Mouse (Mus musculus): Measurements from ENCODE around the gene Lman2l. TPM values are rescaled to one million over a fixed set of nuclear protein-coding genes. Genes with fewer than 3 reads are reported as not detected.

The Lman2l gene
- polyA plus RNA-seq, 1 experiment = 33.3 TPM

GRCm38 (mm10) chr1:36465641-36466160 lies 20.6 kb upstream of the Lman2l start:
- Histone ChIP-seq H3K4me1 (ENCODE audit: control insufficient read depth, insufficient read depth, low read length) (no peaks in the 10 kb centered on the region), H3K4me3 (ENCODE audit: insufficient read depth, low read length) (no peak overlapping the region), H3K27ac (ENCODE audit: insufficient read depth, low read length) (no peak overlapping the region)
- no peak for TF ChIP-seq POLR2A (IDR thresholded peaks at IDR 0.05; ENCODE audit: extremely low read depth, insufficient read depth, low read length)
- TF ChIP-seq CTCF (IDR thresholded peaks at IDR 0.05; ENCODE audit: extremely low read depth, insufficient read depth, low read length) = no peak

GRCm38 (mm10) chr1:36461829-36462228 lies 16.8 kb upstream of the Lman2l start:
- Histone ChIP-seq H3K4me3 (ENCODE audit: insufficient read depth, low read length) (no peak overlapping the region), H3K4me1 (ENCODE audit: control insufficient read depth, insufficient read depth, low read length) (no peaks in the 10 kb centered on the region), H3K27ac (ENCODE audit: insufficient read depth, low read length) (no peak overlapping the region)
- no peak for TF ChIP-seq POLR2A (IDR thresholded peaks at IDR 0.05; ENCODE audit: extremely low read depth, insufficient read depth, low read length)

GRCm38 (mm10) chr1:36458169-36458568 lies 13.1 kb upstream of the Lman2l start:
- no peaks in the 10 kb centered on the region for H3K4me1 ChIP-seq (ENCODE audit: control insufficient read depth, insufficient read depth, low read length)
- no peak overlapping the region for H3K27ac ChIP-seq (ENCODE audit: insufficient read depth, low read length)
- H3K4me3 ChIP-seq (ENCODE audit: insufficient read depth, low read length) = no peak overlapping the region
- TF ChIP-seq CTCF (IDR thresholded peaks at IDR 0.05; ENCODE audit: extremely low read depth, insufficient read depth, low read length) (no peak), POLR2A (IDR thresholded peaks at IDR 0.05; ENCODE audit: extremely low read depth, insufficient read depth, low read length) (no peak)

DNA sequence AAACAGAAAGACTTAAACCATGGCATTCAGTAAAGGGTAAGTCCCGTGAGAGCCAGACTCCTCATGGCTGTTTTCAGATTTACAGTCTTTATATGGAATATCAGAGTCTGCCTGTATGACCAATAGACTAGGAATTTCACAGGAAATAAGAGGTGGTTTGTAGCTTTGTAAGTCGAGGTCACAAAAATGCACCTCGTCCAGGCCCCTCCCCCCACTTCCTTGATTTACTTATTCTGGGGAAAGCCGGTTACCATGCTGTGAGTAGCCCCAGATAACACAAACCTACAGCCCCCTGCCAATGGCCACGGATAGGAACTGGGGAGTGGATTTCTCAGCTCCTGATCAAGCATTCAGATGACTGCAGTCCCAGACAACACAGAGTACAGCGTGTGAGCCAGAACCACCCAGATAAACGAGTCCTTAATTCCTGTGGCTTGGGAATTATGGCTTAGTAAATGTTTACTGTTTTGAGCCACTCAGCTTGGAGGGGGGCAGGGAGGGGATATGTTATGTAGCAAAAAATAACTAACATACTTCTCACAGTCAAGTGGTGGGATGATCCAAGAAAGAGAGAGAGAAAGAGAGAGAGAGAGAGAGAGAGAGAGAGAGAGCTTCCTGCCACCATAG lies 12.4 kb upstream of the Lman2l start:
- no peaks in the 10 kb centered on the region for H3K4me1 ChIP-seq (ENCODE audit: control insufficient read depth, insufficient read depth, low read length)
- TF ChIP-seq POLR2A (IDR thresholded peaks at IDR 0.05; ENCODE audit: extremely low read depth, insufficient read depth, low read length) (no peak), CTCF (IDR thresholded peaks at IDR 0.05; ENCODE audit: extremely low read depth, insufficient read depth, low read length) (no peak)
- H3K4me3 ChIP-seq (ENCODE audit: insufficient read depth, low read length) = no peak overlapping the region
- H3K27ac ChIP-seq (ENCODE audit: insufficient read depth, low read length) = no peak overlapping the region

DNA sequence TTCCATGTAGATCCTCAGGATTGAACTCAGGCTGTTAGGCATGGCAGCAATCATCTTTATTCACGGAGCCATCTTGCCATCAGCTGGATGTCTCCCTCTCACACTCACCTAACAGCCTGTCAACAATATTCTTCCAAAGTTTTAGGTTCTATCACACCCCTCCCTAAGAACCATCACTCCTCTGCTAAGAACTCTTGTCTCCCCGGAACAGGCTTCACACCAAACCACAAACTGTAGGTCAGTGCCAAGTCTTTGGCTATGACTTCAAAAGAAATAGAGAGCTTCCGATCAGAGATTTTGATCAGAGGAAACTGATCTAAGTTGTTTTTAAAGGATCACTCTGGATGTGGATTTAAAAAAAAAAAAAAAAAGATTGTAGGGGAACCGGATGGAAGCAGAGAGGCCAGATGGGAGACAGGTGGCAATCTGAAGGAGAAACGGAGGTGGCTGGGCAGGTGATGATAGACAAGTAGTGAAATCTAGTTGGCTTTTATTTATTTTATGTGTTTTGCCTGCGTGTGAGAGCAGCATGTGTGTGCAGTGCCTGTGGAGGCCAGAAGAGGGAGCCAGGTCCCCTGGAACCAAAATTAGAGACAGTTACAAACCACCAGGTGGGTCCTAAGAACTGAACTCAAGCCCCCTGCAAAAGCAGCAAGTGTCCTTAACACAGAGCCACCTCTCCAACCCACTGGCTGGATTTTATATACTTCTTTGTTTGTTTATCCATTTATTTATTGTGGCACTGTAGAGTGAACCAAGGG lies 9.2 kb upstream of the Lman2l start:
- Histone ChIP-seq H3K4me1 (ENCODE audit: control insufficient read depth, insufficient read depth, low read length) (no peaks in the 10 kb centered on the region), H3K4me3 (ENCODE audit: insufficient read depth, low read length) (no peak overlapping the region), H3K27ac (ENCODE audit: insufficient read depth, low read length) (no peak overlapping the region)
- no peak for TF ChIP-seq CTCF (IDR thresholded peaks at IDR 0.05; ENCODE audit: extremely low read depth, insufficient read depth, low read length)
- TF ChIP-seq POLR2A (IDR thresholded peaks at IDR 0.05; ENCODE audit: extremely low read depth, insufficient read depth, low read length) = no peak

DNA sequence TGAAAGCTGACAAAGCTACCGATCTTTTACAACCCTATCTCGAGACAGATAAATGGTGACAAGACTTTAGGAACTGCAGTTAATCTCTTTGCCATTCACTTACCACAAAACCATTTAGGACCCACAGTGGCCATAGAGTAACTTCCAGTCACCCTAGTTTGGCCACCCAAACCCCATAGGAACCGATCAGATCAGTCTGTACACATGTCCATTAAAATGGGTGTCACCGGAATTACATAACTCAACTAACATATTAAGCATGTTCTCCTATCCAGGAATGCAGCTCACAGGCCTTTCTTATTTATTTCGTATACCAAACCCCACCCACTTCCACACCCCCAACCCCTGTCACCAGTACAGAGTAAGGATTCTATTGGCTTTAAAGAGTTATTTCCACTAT lies 1.8 kb upstream of the Lman2l start:
- TF ChIP-seq CTCF (IDR thresholded peaks at IDR 0.05; ENCODE audit: extremely low read depth, insufficient read depth, low read length) (no peak), POLR2A (IDR thresholded peaks at IDR 0.05; ENCODE audit: extremely low read depth, insufficient read depth, low read length) (no peak)
- Histone ChIP-seq H3K4me1 (ENCODE audit: control insufficient read depth, insufficient read depth, low read length) (peaks cover 3% of the 10 kb centered on the region), H3K27ac (ENCODE audit: insufficient read depth, low read length) (no peak overlapping the region), H3K4me3 (ENCODE audit: insufficient read depth, low read length) (no peak overlapping the region)

- Histone ChIP-seq H3K4me3 (ENCODE audit: insufficient read depth, low read length) (no peak overlapping the region), H3K4me1 (ENCODE audit: control insufficient read depth, insufficient read depth, low read length) (peaks cover 6% of the 10 kb centered on the region), H3K27ac (ENCODE audit: insufficient read depth, low read length) (no peak overlapping the region)
- TF ChIP-seq CTCF (IDR thresholded peaks at IDR 0.05; ENCODE audit: extremely low read depth, insufficient read depth, low read length) (no peak), POLR2A (IDR thresholded peaks at IDR 0.05; ENCODE audit: extremely low read depth, insufficient read depth, low read length) (no peak)
These were observed 1.2 kb upstream of the Lman2l start for GRCm38 (mm10) chr1:36446106-36446824.

DNA sequence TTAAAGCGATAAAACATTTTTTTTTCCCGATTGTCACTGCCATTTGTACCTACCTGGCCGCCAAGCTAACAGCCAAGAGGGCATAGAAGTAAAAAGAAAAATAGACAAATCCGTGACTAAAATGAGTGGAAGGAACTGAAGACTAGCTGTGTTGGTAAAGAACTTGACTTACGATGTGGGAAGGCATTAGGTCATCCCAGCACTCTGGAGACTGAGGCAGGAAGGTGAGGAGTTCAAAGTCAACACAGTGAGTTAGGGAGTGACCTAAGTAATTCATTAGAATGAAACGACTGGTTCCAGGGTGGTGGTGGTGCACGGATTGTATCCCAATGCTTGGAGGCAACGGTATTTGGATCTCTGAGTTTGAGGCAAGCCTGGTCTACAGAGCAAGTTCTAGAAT lies 437 bp upstream of the Lman2l start:
- Histone ChIP-seq H3K4me1 (ENCODE audit: control insufficient read depth, insufficient read depth, low read length) (peaks cover 6% of the 10 kb centered on the region), H3K4me3 (ENCODE audit: insufficient read depth, low read length) (peak overlapping the region; percentile 56; the same call in 1 of the 2 replicates), H3K27ac (ENCODE audit: insufficient read depth, low read length) (no peak overlapping the region)
- TF ChIP-seq POLR2A (IDR thresholded peaks at IDR 0.05; ENCODE audit: extremely low read depth, insufficient read depth, low read length) = no peak
- no peak for TF ChIP-seq CTCF (IDR thresholded peaks at IDR 0.05; ENCODE audit: extremely low read depth, insufficient read depth, low read length)

DNA sequence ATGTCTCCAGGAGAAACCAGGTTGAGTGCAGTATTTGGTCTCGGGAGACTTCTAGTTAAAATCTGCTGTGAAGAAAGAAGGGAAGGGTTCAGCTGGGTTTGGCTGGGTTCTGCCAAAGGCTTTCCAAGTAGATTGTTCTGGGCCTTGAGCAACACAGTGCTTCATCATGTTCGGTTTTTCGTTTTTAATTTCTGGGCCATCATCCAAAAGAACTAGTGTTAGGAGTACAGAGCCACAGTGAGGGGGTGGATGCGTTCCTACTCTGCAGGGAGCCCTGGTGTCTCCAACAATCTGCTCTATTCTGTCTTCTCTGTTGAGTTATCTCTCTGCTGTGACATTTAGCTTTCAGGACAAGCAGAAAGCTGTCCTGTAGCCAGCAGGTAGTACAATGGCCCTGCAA lies 4.0 kb downstream of the Lman2l start:
- H3K4me1 ChIP-seq (ENCODE audit: control insufficient read depth, insufficient read depth, low read length) = peaks cover 6% of the 10 kb centered on the region
- TF ChIP-seq POLR2A (IDR thresholded peaks at IDR 0.05; ENCODE audit: extremely low read depth, insufficient read depth, low read length) (no peak), CTCF (IDR thresholded peaks at IDR 0.05; ENCODE audit: extremely low read depth, insufficient read depth, low read length) (no peak)
- no peak overlapping the region for H3K4me3 ChIP-seq (ENCODE audit: insufficient read depth, low read length)
- H3K27ac ChIP-seq (ENCODE audit: insufficient read depth, low read length) = no peak overlapping the region

Data from cortical plate, adult 2 months (tissue).